Mouse (Mus musculus) liver, postnatal 0 days (tissue): ENCODE results near the gene Macrod2. TPM values are rescaled to one million over a fixed set of nuclear protein-coding genes. Genes with fewer than 3 reads are reported as not detected.

Experiments
- ATAC-seq: fragments of 200-750 bp; cut with Nextera tagmentation; 2 replicates; pipeline ENCODE4 v1.8.0; 2017; ENCODE audit warnings: mild to moderate bottlenecking, moderate library complexity
- DNase-seq: peaks from one replicate; pipeline ENCODE4 v3.0.0-alpha.2; 2016
- H3K27ac ChIP-seq: fragments of 300-500 bp; sonication (generic); 2 replicates; pipeline ENCODE4 v1.5.1; 2014; ENCODE audit warnings: antibody characterized with exemption, moderate library complexity, mild to moderate bottlenecking, low read depth
- H3K27me3 ChIP-seq: fragments of 300-500 bp; sonication (generic); 2 replicates; pipeline ENCODE4 v1.6.1; 2014; ENCODE audit warnings: low read length, control low read depth, mixed read lengths; ENCODE audit not compliant: insufficient read depth
- H3K36me3 ChIP-seq: fragments of 300-500 bp; sonication (generic); replicated peaks from 2 replicates; pipeline ENCODE4 v1.6.1; 2014; ENCODE audit warnings: mild to moderate bottlenecking, control low read depth, low read length, moderate library complexity, mixed read lengths; ENCODE audit not compliant: insufficient read depth
- H3K4me1 ChIP-seq: fragments of 300-500 bp; sonication (generic); 2 replicates; pipeline ENCODE4 v1.6.1; 2014; ENCODE audit warnings: antibody characterized with exemption, mild to moderate bottlenecking, control low read depth; ENCODE audit not compliant: insufficient read depth
- H3K4me2 ChIP-seq: fragments of 300-500 bp; sonication (generic); 2 replicates; pipeline ENCODE4 v1.6.1; 2014; ENCODE audit warnings: low read depth, mild to moderate bottlenecking, low read length, moderate library complexity, mixed read lengths
- H3K4me3 ChIP-seq: fragments of 300-500 bp; sonication (generic); 2 replicates; pipeline ENCODE4 v1.5.1; 2014; ENCODE audit warnings: low read depth, low read length
- H3K9ac ChIP-seq: fragments of 300-500 bp; sonication (generic); replicated peaks from 2 replicates; pipeline ENCODE4 v1.6.1; 2014; ENCODE audit warnings: mild to moderate bottlenecking, moderate library complexity
- H3K9me3 ChIP-seq: fragments of 300-500 bp; sonication (generic); 2 replicates; pipeline ENCODE4 v1.6.1; 2016; ENCODE audit warnings: mild to moderate bottlenecking, control low read depth, low read length, mixed read lengths
- CTCF ChIP-seq: sonication (generic); IDR thresholded peaks from 2 replicates; pipeline ENCODE4 v1.5.1; 2016; ENCODE audit warnings: antibody characterized with exemption, low read depth
- EP300 ChIP-seq: IDR thresholded peaks from 2 replicates; pipeline ENCODE4 v1.6.1; 2016; ENCODE audit warnings: antibody characterized with exemption, low read depth, mild to moderate bottlenecking
- WGBS: fragments of 180-500 bp; shearing (Covaris S2); extraction: QIAGEN DNeasy Blood & Tissue Kit; methylation state at CpG from one replicate; pipeline ENCODE4 v1.1.7; 2014; ENCODE audit not compliant: insufficient replicate concordance; 5-methylcytosine and 5-hydroxymethylcytosine counted together
- polyA plus RNA-seq: library from polyadenylated mRNA; unstranded; fragments of >200 nt; fragmentation: Nextera tagmentation; extraction: Ambion mirVana; gene quantifications from 2 replicates; pipeline ENCODE4 v1.2.1, GENCODE M21; 2015

Macrod2 gene
- polyA plus RNA-seq, 1 experiment from 2014 or later: 9.3 TPM

GRCm38 (mm10) chr2:142286761-142287160, 1891.7 kb downstream of the Macrod2 start:
- WGBS: 33% methylated on average over 1 of the region's 1 CpGs
- Histone ChIP-seq H3K4me1 (no peaks in the 10 kb centered on the region), H3K4me3 (no peak overlapping the region), H3K4me2 (no peak overlapping the region), H3K27ac (no peak overlapping the region), H3K36me3 (no peaks in the 10 kb centered on the region), H3K27me3 (no peaks in the 10 kb centered on the region), H3K9ac (no peak overlapping the region), H3K9me3 (no peaks in the 10 kb centered on the region)
- DNase-seq (no peak), ATAC-seq (no peak)
- TF ChIP-seq EP300 (no peak), CTCF (no peak)

DNA sequence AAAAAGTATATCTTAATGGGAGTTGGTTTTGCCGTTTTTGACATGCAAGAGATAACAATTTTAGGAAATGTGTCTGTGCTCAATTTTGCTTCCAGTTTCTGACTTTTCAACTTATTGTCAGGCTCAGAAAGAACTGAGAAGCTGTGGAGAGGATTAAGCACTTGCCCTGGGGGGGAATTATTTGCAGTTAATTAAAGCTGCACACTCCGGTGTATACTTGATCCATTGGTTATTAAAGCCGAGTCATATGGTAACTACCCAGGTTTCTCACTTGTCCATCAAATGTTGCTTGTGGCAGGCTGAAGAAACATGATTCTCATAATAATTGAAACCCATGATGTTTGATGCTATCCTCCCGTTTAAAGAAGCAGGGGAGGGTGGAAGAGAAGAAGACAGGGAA, 1899.7 kb downstream of the Macrod2 start:
- ATAC-seq (no peak), DNase-seq (no peak)
- Histone ChIP-seq H3K9ac (no peak overlapping the region), H3K4me2 (no peak overlapping the region), H3K36me3 (no peaks in the 10 kb centered on the region), H3K27ac (no peak overlapping the region), H3K9me3 (no peaks in the 10 kb centered on the region), H3K4me3 (no peak overlapping the region), H3K4me1 (no peaks in the 10 kb centered on the region), H3K27me3 (no peaks in the 10 kb centered on the region)
- 74% methylated on average over 4 of the region's 4 CpGs for WGBS
- TF ChIP-seq EP300: no peak
- no peak for TF ChIP-seq CTCF

- H3K4me1 ChIP-seq: no peaks in the 10 kb centered on the region
- no peaks in the 10 kb centered on the region for H3K36me3 ChIP-seq
- DNase-seq: no peak
- no peak overlapping the region for H3K9ac ChIP-seq
- H3K4me3 ChIP-seq: no peak overlapping the region
- 38% methylated on average over 2 of the region's 2 CpGs for whole genome bisulfite sequencing
- TF ChIP-seq EP300 (no peak), CTCF (no peak)
- no peaks in the 10 kb centered on the region for H3K9me3 ChIP-seq
- no peak overlapping the region for H3K27ac ChIP-seq
- no peaks in the 10 kb centered on the region for H3K27me3 ChIP-seq
- no peak overlapping the region for H3K4me2 ChIP-seq
- no peak for ATAC-seq
These were observed 1908.2 kb downstream of the Macrod2 start for GRCm38 (mm10) chr2:142303098-142303911.

DNA sequence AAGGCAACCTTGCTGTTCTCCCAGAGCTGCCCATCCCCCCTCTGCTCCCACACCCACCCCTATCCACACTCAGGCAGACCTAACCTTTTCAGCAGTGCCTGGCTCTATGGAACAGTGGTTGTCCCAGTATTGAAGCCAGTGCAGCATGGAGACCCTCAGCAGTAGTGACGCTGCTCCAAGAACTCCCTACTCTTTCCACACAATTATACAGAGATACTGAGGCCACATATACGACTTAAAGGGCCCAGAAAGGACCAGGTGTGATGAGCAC, 1908.7 kb downstream of the Macrod2 start:
- TF ChIP-seq EP300: no peak
- no peaks in the 10 kb centered on the region for H3K9me3 ChIP-seq
- H3K4me3 ChIP-seq: no peak overlapping the region
- no peak overlapping the region for H3K27ac ChIP-seq
- no peak for DNase-seq
- ATAC-seq: no peak
- WGBS: 57% methylated on average over 2 of the region's 2 CpGs
- no peaks in the 10 kb centered on the region for H3K27me3 ChIP-seq
- no peak overlapping the region for H3K4me2 ChIP-seq
- no peaks in the 10 kb centered on the region for H3K4me1 ChIP-seq
- no peak overlapping the region for H3K9ac ChIP-seq
- no peaks in the 10 kb centered on the region for H3K36me3 ChIP-seq

DNA sequence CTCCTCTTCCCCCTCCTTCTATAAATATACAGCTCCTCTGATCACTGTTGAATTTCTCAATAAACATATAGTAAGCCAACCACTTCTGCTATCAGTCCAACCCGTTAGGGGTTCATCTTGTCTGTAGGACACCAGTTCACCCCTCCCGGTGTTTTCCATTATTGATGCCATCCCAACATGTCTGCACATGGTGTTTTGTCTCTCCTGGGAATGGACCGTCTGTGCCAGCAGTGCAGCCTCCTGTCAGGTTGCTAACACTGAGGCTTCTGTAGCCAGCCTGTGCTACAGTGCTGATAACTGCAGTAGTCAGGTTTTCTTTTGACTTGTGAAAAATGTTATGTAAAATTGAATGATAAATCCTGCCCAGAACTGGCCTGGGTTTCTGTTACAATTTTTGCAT, 1928.0 kb downstream of the Macrod2 start:
- TF ChIP-seq EP300 (no peak), CTCF (no peak)

GRCm38 (mm10) chr2:142326737-142327136, 1931.6 kb downstream of the Macrod2 start:
- H3K27me3 ChIP-seq: no peaks in the 10 kb centered on the region
- no peaks in the 10 kb centered on the region for H3K36me3 ChIP-seq
- no peak for TF ChIP-seq EP300
- no peak for TF ChIP-seq CTCF
- no peak; the same call in 1 of the 2 replicates for ATAC-seq
- H3K9ac ChIP-seq: no peak overlapping the region
- no peak for DNase-seq
- H3K4me3 ChIP-seq: no peak overlapping the region
- 61% methylated on average over 3 of the region's 3 CpGs for WGBS
- H3K4me1 ChIP-seq: no peaks in the 10 kb centered on the region
- H3K9me3 ChIP-seq: no peaks in the 10 kb centered on the region
- no peak overlapping the region for H3K27ac ChIP-seq
- H3K4me2 ChIP-seq: no peak overlapping the region

More for the DNA sequence above, 1928.0 kb downstream of the Macrod2 start:
- no peak for ATAC-seq
- H3K36me3 ChIP-seq: no peaks in the 10 kb centered on the region
- no peaks in the 10 kb centered on the region for H3K4me1 ChIP-seq
- no peaks in the 10 kb centered on the region for H3K27me3 ChIP-seq
- no peak for DNase-seq
- no peak overlapping the region for H3K4me3 ChIP-seq
- no peak overlapping the region for H3K9ac ChIP-seq
- 73% methylated on average over 3 of the region's 3 CpGs for WGBS
- no peaks in the 10 kb centered on the region for H3K9me3 ChIP-seq
- H3K27ac ChIP-seq: no peak overlapping the region
- H3K4me2 ChIP-seq: no peak overlapping the region

DNA sequence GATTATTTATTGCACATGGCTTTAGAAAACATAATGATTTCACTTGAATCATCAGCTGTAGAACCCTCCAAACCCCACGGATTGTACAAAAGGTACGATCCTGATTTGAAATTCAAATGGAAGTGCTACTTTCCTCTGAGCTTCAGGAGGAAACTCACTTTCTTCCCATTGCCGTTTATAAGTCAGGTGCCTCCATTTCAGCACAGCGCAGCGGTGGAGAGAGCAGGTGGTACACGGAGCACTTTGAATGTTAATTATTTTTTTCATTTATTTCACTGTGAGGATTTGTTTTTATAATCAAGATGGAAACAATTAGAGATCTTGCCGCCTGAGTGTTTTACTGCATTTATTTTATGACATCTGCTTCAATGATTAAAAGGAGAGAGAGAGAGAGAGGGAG, 1934.7 kb downstream of the Macrod2 start:
- H3K36me3 ChIP-seq: no peaks in the 10 kb centered on the region
- no peak overlapping the region for H3K4me2 ChIP-seq
- no peak overlapping the region for H3K9ac ChIP-seq
- no peaks in the 10 kb centered on the region for H3K4me1 ChIP-seq
- H3K27ac ChIP-seq: no peak overlapping the region
- ATAC-seq (no peak), DNase-seq (no peak)
- TF ChIP-seq CTCF (no peak), EP300 (no peak)
- no peaks in the 10 kb centered on the region for H3K27me3 ChIP-seq
- H3K4me3 ChIP-seq: no peak overlapping the region
- H3K9me3 ChIP-seq: no peaks in the 10 kb centered on the region
- 71% methylated on average over 7 of the region's 7 CpGs for WGBS
